Mouse (Mus musculus) embryonic facial prominence, embryonic 13.5 days (tissue): ENCODE results near the gene Ube2u. TPM values are rescaled to one million over a fixed set of nuclear protein-coding genes. Genes with fewer than 3 reads are reported as not detected.

Source experiments
- ATAC-seq: fragments of 200-750 bp; cut with Nextera tagmentation; 2 replicates; pipeline ENCODE4 v1.8.0; 2017; ENCODE audit warnings: low read depth; ENCODE audit not compliant: insufficient number of reproducible peaks, insufficient read depth, low FRiP score, low TSS enrichment
- H3K27ac ChIP-seq: fragments of 300-500 bp; sonication (generic); 2 replicates; pipeline ENCODE4 v1.5.1; 2015; ENCODE audit warnings: moderate library complexity, mild to moderate bottlenecking, inconsistent platforms
- H3K27me3 ChIP-seq: fragments of 300-500 bp; sonication (generic); 2 replicates; pipeline ENCODE4 v1.6.1; 2015; ENCODE audit warnings: mild to moderate bottlenecking, inconsistent platforms
- H3K36me3 ChIP-seq: fragments of 300-500 bp; sonication (generic); 2 replicates; pipeline ENCODE4 v1.6.1; 2015; ENCODE audit warnings: mild to moderate bottlenecking, inconsistent platforms
- H3K4me1 ChIP-seq: fragments of 300-500 bp; sonication (generic); 2 replicates; pipeline ENCODE4 v1.6.1; 2015; ENCODE audit warnings: inconsistent platforms
- H3K4me2 ChIP-seq: fragments of 300-500 bp; sonication (generic); 2 replicates; pipeline ENCODE4 v1.6.1; 2015; ENCODE audit warnings: moderate library complexity, mild to moderate bottlenecking, inconsistent platforms
- H3K4me3 ChIP-seq: fragments of 300-500 bp; sonication (generic); 2 replicates; pipeline ENCODE4 v1.5.1; 2015; ENCODE audit warnings: mild to moderate bottlenecking, inconsistent platforms
- H3K9ac ChIP-seq: fragments of 300-500 bp; sonication (generic); 2 replicates; pipeline ENCODE4 v1.6.1; 2015; ENCODE audit warnings: mild to moderate bottlenecking, inconsistent platforms
- H3K9me3 ChIP-seq: fragments of 300-500 bp; sonication (generic); 2 replicates; pipeline ENCODE4 v1.6.1; 2016; ENCODE audit warnings: inconsistent platforms
- WGBS: fragments of 180-500 bp; shearing (Covaris S2); methylation state at CpG from one replicate; pipeline ENCODE4 v1.1.7; 2015; ENCODE audit warnings: mixed read lengths; 5-methylcytosine and 5-hydroxymethylcytosine counted together
- polyA plus RNA-seq: library from polyadenylated mRNA; unstranded; fragments of >200 nt; fragmentation: Nextera tagmentation; extraction: Ambion mirVana; gene quantifications from 2 replicates; pipeline ENCODE4 v1.2.1, GENCODE M21; 2015

Gene Ube2u
- polyA plus RNA-seq, 1 experiment from 2014 or later, result 0.48 TPM

- H3K27me3 ChIP-seq, result no peaks in the 10 kb centered on the region
- WGBS, result 67% methylated on average over 2 of the region's 2 CpGs
- H3K9ac ChIP-seq, result no peak overlapping the region
- H3K4me3 ChIP-seq, result no peak overlapping the region
- ATAC-seq, result no peak
- H3K36me3 ChIP-seq, result no peaks in the 10 kb centered on the region
- no peaks in the 10 kb centered on the region for H3K4me1 ChIP-seq
- H3K27ac ChIP-seq, result no peak overlapping the region
- no peaks in the 10 kb centered on the region for H3K9me3 ChIP-seq
- H3K4me2 ChIP-seq, result no peak overlapping the region
Measured at GRCm38 (mm10) chr4:100503337-100503736, 24.7 kb downstream of the Ube2u start.

GRCm38 (mm10) chr4:100517646-100518045 is 39.0 kb downstream of the Ube2u start:
- Histone ChIP-seq H3K4me2 (no peak overlapping the region), H3K27ac (no peak overlapping the region), H3K4me3 (no peak overlapping the region), H3K9ac (no peak overlapping the region), H3K27me3 (no peaks in the 10 kb centered on the region), H3K9me3 (no peaks in the 10 kb centered on the region), H3K36me3 (no peaks in the 10 kb centered on the region), H3K4me1 (0 out of 2 replicates have a peak, but pooled peaks cover 4% of the 10 kb centered on the region)
- ATAC-seq, result no peak
- WGBS, result 77% methylated on average over 2 of the region's 2 CpGs

DNA sequence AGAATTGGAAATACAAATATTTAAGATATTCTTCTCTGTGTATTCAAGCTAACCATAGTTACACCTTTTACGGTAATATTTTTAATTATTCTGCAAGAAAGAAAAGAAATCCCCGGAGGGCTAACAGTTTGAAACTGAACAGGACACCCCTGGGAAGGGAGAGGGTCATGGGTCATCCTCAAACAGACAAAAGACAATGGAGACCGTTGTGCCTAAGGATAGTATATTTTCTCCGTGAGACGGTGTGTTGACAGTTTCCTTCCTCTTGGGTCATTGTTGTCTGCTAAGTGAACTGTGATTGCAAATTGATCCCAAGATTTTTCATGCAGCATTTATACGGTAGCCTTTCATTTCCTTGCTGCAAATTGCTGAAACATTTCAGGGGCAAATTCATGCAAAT is 43.9 kb downstream of the Ube2u start:
- H3K9me3 ChIP-seq, result no peaks in the 10 kb centered on the region
- WGBS, result 13% methylated on average over 6 of the region's 6 CpGs
- ATAC-seq, result no peak
- no peak overlapping the region for H3K9ac ChIP-seq
- peaks cover 23% of the 10 kb centered on the region for H3K4me1 ChIP-seq
- H3K27me3 ChIP-seq, result peaks cover 7% of the 10 kb centered on the region; the same call in 1 of the 2 replicates
- no peak overlapping the region for H3K27ac ChIP-seq
- no peaks in the 10 kb centered on the region for H3K36me3 ChIP-seq
- H3K4me3 ChIP-seq, result no peak overlapping the region
- H3K4me2 ChIP-seq, result no peak overlapping the region

GRCm38 (mm10) chr4:100524741-100525140 is 46.1 kb downstream of the Ube2u start:
- Histone ChIP-seq H3K9ac (no peak overlapping the region), H3K9me3 (no peaks in the 10 kb centered on the region), H3K27ac (no peak overlapping the region), H3K4me1 (peaks cover 34% of the 10 kb centered on the region), H3K4me3 (no peak overlapping the region), H3K27me3 (peaks cover 7% of the 10 kb centered on the region; the same call in 1 of the 2 replicates), H3K36me3 (no peaks in the 10 kb centered on the region), H3K4me2 (no peak overlapping the region)
- WGBS, result 41% methylated on average over 4 of the region's 4 CpGs
- no peak for ATAC-seq

DNA sequence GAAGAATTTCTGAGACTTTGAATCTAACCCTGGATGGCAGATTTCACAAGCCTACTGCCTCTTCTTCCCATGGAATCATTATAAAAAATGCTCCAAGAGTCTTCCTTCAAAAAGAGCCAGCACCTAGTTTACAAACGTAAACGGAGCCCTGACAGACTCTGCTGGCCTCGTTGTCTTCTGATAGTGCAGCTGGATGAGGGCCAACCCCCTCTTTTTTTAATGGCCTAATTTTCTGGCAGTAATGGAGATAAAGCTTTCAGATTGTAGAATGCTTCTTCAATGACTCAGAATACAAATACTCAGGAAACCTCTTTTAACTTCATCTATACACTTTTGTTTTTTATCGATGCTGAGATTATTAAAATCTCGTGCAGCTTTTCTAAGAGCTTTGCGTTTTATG is 47.6 kb downstream of the Ube2u start:
- WGBS, result 46% methylated on average over 6 of the region's 6 CpGs

DNA sequence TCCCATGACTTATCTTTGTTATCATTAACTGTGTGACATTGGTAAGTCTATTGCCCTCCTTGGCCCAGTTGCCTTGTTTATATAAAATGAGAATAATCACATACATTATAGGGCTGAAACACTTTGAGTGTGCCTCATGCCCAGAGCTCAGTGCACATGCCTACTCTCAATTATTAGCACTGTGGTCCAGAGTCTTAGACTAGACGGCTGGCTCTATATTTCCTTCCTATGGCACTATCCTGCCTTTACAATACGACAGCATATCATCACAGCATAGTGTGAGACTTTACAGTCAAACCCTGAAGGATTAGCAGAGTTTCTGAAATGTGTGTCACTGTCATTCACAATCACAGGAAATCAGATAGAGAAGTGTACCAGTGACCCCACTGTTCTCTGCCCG is 48.4 kb downstream of the Ube2u start:
- H3K27ac ChIP-seq, result peak overlapping the region; percentile 69

More for the DNA sequence above, 47.6 kb downstream of the Ube2u start:
- Histone ChIP-seq H3K36me3 (no peaks in the 10 kb centered on the region), H3K27me3 (peaks cover 7% of the 10 kb centered on the region; the same call in 1 of the 2 replicates), H3K4me1 (peaks cover 34% of the 10 kb centered on the region), H3K9ac (no peak overlapping the region), H3K4me3 (no peak overlapping the region), H3K4me2 (no peak overlapping the region), H3K27ac (no peak overlapping the region), H3K9me3 (no peaks in the 10 kb centered on the region)
- ATAC-seq, result no peak

GRCm38 (mm10) chr4:100527554-100528001 is 48.9 kb downstream of the Ube2u start:
- peaks cover 30% of the 10 kb centered on the region for H3K4me1 ChIP-seq
- peak overlapping the region; percentile 69 for H3K27ac ChIP-seq
- peak overlapping the region; percentile 59 for H3K4me2 ChIP-seq
- peaks cover 7% of the 10 kb centered on the region; the same call in 1 of the 2 replicates for H3K27me3 ChIP-seq
- no peaks in the 10 kb centered on the region for H3K36me3 ChIP-seq
- peak overlapping the region; percentile 32 for H3K4me3 ChIP-seq
- whole genome bisulfite sequencing, result 3% methylated on average over 15 of the region's 15 CpGs
- no peak overlapping the region for H3K9ac ChIP-seq
- no peaks in the 10 kb centered on the region for H3K9me3 ChIP-seq
- ATAC-seq, result peak; percentile 72; the same call in 1 of the 2 replicates

More for the DNA sequence above, 48.4 kb downstream of the Ube2u start:
- WGBS, result 2% methylated on average over 3 of the region's 3 CpGs
- peaks cover 30% of the 10 kb centered on the region for H3K4me1 ChIP-seq
- no peak for ATAC-seq
- peaks cover 7% of the 10 kb centered on the region; the same call in 1 of the 2 replicates for H3K27me3 ChIP-seq
- peak overlapping the region; percentile 32; the same call in 1 of the 2 replicates for H3K4me3 ChIP-seq
- no peaks in the 10 kb centered on the region for H3K36me3 ChIP-seq
- no peaks in the 10 kb centered on the region for H3K9me3 ChIP-seq
- no peak overlapping the region for H3K9ac ChIP-seq
- H3K4me2 ChIP-seq, result peak overlapping the region; percentile 59

DNA sequence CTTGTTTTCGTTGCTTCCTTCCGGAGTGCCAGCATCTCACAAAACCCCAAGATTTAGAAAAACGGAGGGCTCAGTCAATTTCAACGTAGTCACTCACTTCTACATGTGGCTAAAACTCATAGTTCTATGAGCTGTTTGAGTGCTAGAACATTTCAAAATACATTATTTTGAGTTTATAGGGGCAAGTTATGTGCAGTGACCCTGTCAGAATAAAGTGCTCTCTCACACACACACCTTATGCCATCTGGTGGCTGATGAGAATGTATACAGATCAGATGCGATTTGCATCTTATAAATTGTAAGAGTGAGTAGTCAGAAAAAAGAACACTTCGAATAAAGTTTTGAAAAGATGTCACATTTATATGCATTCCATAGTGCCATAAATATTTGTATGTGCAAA is 55.0 kb downstream of the Ube2u start:
- no peaks in the 10 kb centered on the region for H3K9me3 ChIP-seq
- no peak overlapping the region for H3K9ac ChIP-seq
- H3K27ac ChIP-seq, result no peak overlapping the region
- no peaks in the 10 kb centered on the region for H3K27me3 ChIP-seq
- peaks cover 6% of the 10 kb centered on the region; the same call in 1 of the 2 replicates for H3K4me1 ChIP-seq
- H3K4me3 ChIP-seq, result no peak overlapping the region
- no peaks in the 10 kb centered on the region for H3K36me3 ChIP-seq
- ATAC-seq, result no peak
- 61% methylated on average over 6 of the region's 6 CpGs for WGBS
- H3K4me2 ChIP-seq, result no peak overlapping the region

DNA sequence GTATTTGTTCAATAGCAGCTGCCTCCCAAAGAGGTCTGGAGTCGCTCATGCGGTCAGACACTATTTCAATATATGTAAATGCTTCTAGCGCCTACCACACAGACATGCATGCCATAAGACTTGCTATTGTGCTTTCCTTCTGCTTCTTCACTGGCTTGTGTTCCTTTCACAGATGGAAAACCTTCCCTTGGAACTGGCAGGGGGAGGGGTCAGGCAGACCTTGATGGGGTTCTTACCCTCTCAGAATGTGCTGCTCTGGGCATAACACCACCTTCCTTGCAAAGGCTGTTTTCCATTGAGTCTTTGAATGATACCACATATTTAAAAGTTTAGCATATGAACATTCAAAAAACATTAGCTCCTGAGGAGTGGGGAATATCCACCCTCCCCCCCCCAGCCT is 56.3 kb downstream of the Ube2u start:
- H3K27ac ChIP-seq, result no peak overlapping the region
- H3K27me3 ChIP-seq, result no peaks in the 10 kb centered on the region
- no peaks in the 10 kb centered on the region for H3K9me3 ChIP-seq
- no peak overlapping the region for H3K4me3 ChIP-seq
- ATAC-seq, result no peak
- H3K4me2 ChIP-seq, result no peak overlapping the region
- no peak overlapping the region for H3K9ac ChIP-seq
- WGBS, result 81% methylated on average over 3 of the region's 3 CpGs
- H3K36me3 ChIP-seq, result no peaks in the 10 kb centered on the region
- peaks cover 6% of the 10 kb centered on the region for H3K4me1 ChIP-seq

- Histone ChIP-seq H3K36me3 (no peaks in the 10 kb centered on the region), H3K4me2 (no peak overlapping the region), H3K4me1 (peaks cover 6% of the 10 kb centered on the region), H3K27me3 (no peaks in the 10 kb centered on the region), H3K9me3 (no peaks in the 10 kb centered on the region), H3K4me3 (no peak overlapping the region), H3K27ac (no peak overlapping the region), H3K9ac (no peak overlapping the region)
- 1% methylated on average over 3 of the region's 3 CpGs for WGBS
- ATAC-seq, result no peak
Measured at GRCm38 (mm10) chr4:100537898-100538297, 59.2 kb downstream of the Ube2u start.

- ATAC-seq, result no peak
- no peak overlapping the region for H3K9ac ChIP-seq
Measured at GRCm38 (mm10) chr4:100539483-100539882, 60.8 kb downstream of the Ube2u start.

DNA sequence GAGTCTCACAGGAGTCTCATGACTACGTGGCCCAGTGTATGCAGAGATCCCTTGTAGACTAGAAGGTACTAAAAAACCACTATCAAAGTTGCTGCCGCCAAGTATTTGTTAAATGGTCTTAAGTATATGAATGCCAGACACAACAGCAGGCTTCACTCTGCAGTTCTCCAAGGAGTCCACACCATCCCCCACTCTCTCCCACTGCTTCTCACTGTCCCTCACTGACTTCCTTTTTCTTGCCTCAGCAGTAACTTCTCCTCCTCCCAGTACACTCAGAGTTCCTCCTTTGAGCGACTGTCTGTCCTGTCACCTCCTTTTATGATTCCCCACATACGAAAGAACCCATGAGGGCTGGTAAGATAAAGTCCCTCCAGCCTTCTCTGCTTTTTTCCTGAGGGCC is 69.3 kb downstream of the Ube2u start:
- Histone ChIP-seq H3K9me3 (no peaks in the 10 kb centered on the region), H3K4me3 (no peak overlapping the region), H3K9ac (no peak overlapping the region), H3K4me2 (no peak overlapping the region), H3K27me3 (no peaks in the 10 kb centered on the region), H3K4me1 (no peaks in the 10 kb centered on the region), H3K36me3 (no peaks in the 10 kb centered on the region), H3K27ac (no peak overlapping the region)
- no peak for ATAC-seq
- 62% methylated on average over 4 of the region's 4 CpGs for WGBS

More at GRCm38 (mm10) chr4:100539483-100539882, 60.8 kb downstream of the Ube2u start:
- no peaks in the 10 kb centered on the region for H3K9me3 ChIP-seq
- no peak overlapping the region for H3K4me2 ChIP-seq
- H3K4me3 ChIP-seq, result no peak overlapping the region
- no peaks in the 10 kb centered on the region for H3K36me3 ChIP-seq
- H3K27me3 ChIP-seq, result no peaks in the 10 kb centered on the region
- WGBS, result 61% methylated on average over 3 of the region's 3 CpGs
- H3K27ac ChIP-seq, result no peak overlapping the region
- peaks cover 6% of the 10 kb centered on the region for H3K4me1 ChIP-seq
